Mouse (Mus musculus) liver, adult 2 months (tissue): ENCODE measurements at regions not wholly inside any gene's neighbourhood (a gene's known extent, or its start where the extent isn't known, plus 50 kb on each side); places are given as distances from the start of the nearest gene placed in this dataset.

ENCODE experiments used
- CTCF ChIP-seq: fragments of 200-500 bp; IDR thresholded peaks from 2 replicates; pipeline ENCODE4 v1.5.1; 2011; ENCODE audit warnings: low read depth, low read length, control low read depth
- POLR2A ChIP-seq: fragments of 200-500 bp; IDR thresholded peaks from 2 replicates; pipeline ENCODE4 v1.6.1; 2011; ENCODE audit warnings: low read length, control low read depth; ENCODE audit not compliant: insufficient read depth; ENCODE audit errors: extremely low read depth

GRCm38 (mm10) chr17:41990804-41991203 lies 324.9 kb upstream of the Ptchd4 start:
- TF ChIP-seq CTCF (no peak), POLR2A (no peak)
